Mouse (Mus musculus): ENCODE measurements at regions not wholly inside any gene's neighbourhood (a gene's known extent, or its start where the extent isn't known, plus 50 kb on each side); places are given as distances from the start of the nearest gene placed in this dataset.
"Not testable (repeated sequence)": the region's sequence is repeated elsewhere in the genome, so short reads cannot be mapped to it uniquely, and the experiment has no call there.

- no peak for DNase-seq (ENCODE audit: low spot score)
Observed at GRCm38 (mm10) chr8:116030966-116031365, 323.4 kb upstream of the Maf start.

DNA sequence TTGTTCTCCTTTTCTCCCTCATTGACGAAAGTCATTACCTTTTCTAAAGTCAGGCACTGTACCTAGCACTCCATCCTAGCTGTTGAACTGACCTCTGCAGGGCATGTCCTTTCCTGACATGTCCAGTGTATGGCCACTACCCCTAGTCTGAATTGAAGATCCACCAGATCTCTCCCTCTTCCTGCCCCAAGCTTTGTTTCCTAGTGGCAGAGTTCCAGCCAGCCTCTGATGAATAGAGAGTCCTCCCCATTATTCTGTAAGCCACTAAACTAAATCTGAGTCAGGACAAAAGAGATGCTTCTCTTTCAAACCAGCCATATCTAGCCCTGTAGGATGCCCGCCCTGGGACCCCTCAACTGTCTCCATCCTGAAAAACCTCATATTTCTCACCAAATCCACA is 317.7 kb upstream of the Maf start:
- no peak for DNase-seq (ENCODE audit: low spot score)

DNA sequence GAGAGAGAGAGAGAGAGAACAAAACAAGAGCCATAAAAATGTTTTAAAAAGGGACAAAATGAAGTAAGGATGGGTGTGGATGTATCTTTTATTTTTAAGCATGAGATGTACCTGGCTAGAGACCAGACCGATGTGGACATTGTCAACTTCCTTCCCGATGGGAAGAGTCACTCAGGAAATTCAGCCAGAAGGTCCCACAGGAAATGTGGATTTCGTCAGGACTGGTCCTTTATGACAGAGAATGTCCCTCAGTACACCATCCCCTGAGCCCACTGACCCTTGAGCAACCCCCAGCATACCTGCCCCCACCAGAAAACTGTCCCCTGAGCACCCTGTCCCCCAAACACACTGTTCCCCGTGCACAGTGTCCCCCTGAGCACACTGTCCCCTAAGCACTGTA is 317.2 kb upstream of the Maf start:
- no peak for DNase-seq (ENCODE audit: low spot score)

GRCm38 (mm10) chr8:116021691-116022090 is 314.1 kb upstream of the Maf start:
- no peak for DNase-seq (ENCODE audit: low spot score)

DNA sequence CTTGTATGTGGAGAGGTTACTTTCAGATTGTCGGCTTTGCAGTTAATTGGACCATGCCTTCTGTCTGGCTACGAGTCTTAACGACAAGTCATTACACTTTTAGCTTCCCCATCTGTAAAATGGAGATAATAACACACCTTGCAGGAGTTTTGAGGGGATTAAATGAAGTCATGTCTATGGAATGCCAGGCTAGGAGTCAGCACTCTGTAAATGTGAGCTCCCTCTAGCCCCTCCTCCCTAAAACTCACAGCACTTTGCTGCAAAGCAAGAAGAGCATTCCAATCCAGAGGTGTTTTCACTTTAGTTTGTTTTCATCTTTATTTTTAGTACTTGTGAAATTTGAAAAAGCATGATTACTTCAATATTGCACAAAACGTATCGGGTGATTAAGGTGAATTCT is 287.7 kb upstream of the Maf start:
- no peak for DNase-seq (ENCODE audit: low spot score)

GRCm38 (mm10) chr8:115991989-115992388 is 284.4 kb upstream of the Maf start:
- no peak for DNase-seq (ENCODE audit: low spot score)

DNA sequence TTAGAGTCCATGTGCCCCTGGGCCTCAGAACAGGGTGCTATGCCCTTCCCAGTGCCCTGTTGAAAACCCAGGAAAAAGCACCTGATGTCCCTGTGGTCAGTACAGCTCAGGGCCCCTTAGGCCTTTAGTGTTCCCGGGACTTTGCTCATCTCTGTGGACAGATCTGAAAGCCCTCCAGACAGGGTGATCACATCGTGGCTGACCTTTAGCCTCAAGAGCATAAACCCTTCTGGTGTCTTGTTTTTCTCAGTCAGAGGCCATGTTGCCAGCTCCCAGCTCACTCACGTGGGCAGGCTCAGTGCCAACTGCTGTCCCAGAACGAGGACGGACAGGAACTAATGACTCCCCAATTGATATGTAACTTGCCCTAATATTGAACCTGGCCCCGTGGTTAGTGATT is 275.8 kb upstream of the Maf start:
- DNase-seq (ENCODE audit: low spot score): no peak

- no peak for DNase-seq (ENCODE audit: low spot score)
Observed at GRCm38 (mm10) chr8:115982326-115982725, 274.7 kb upstream of the Maf start.

- DNase-seq (ENCODE audit: low spot score): no peak
Observed at GRCm38 (mm10) chr8:115981426-115981825, 273.8 kb upstream of the Maf start.

GRCm38 (mm10) chr8:115980616-115981015 is 273.0 kb upstream of the Maf start:
- no peak for DNase-seq (ENCODE audit: low spot score)

GRCm38 (mm10) chr8:115977152-115977551 is 269.6 kb upstream of the Maf start:
- DNase-seq (ENCODE audit: low spot score): no peak

GRCm38 (mm10) chr8:115974706-115975105 is 267.1 kb upstream of the Maf start:
- no peak for DNase-seq (ENCODE audit: low spot score)

GRCm38 (mm10) chr8:115971351-115971750 is 263.8 kb upstream of the Maf start:
- not testable (repeated sequence) for DNase-seq (ENCODE audit: low spot score)

DNA sequence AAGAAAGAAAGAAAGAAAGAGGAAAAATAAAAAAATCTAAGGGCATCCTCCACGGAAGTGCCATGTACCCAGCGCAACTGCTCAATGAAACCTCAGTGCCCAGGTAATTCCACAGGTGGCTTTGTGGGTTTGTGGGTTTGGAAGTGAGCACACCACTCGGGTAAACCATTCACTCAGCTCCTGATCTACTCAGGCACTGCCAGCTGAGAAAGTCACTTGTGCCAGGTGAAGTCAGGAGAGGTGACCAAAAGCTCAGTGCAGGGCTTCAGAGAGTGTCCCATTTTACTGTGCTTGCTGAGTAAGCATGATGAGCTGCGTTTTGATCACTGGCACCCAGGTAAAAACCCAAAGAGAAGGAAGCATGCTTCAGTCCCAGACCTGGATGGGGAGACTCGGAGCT is 260.5 kb upstream of the Maf start:
- no peak for DNase-seq (ENCODE audit: low spot score)

GRCm38 (mm10) chr8:115965981-115966380 is 258.4 kb upstream of the Maf start:
- no peak for DNase-seq (ENCODE audit: low spot score)

GRCm38 (mm10) chr8:115955371-115955770 is 247.8 kb upstream of the Maf start:
- no peak for DNase-seq (ENCODE audit: low spot score)

GRCm38 (mm10) chr8:115953783-115954470 is 246.3 kb upstream of the Maf start:
- DNase-seq (ENCODE audit: low spot score): no peak

DNA sequence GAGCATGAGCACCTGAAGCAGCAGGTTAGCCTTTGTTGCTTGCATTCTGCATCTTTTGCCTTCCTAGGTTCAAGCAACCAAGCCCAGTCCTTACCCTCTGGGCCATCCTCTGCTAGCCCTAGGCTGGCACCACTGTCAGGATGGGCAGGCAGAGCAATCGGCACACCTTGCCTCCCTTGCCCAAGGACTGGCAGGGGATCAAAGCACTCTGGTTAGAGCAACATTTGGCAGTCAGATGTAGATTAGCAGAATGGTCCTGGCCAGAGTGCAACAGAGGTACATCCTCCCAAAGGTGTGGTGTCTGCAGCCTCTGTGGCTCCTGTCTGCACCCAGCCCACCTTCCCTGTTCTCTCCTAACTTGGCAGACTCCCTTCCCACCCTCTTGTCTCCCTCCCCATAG is 244.9 kb upstream of the Maf start:
- no peak for DNase-seq (ENCODE audit: low spot score)

DNA sequence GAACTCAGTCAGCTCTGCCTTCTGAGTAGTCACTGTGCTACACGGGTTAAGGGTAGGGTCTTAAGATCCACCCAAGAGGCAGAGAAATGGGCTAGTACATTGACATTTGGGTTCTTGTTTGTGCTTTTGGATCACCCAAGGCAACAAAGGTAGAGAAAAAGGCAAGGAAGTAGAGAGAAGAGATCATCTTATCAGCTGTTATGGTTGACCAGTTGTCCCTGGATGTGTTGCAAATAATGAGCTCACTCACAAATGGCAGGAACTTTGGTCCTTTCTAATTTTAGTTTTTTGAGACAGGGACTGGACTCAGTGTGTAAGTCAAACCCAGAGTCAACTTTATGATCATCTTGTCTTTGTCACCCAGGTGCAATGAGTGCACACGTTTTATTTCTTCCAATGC is 241.3 kb upstream of the Maf start:
- DNase-seq (ENCODE audit: low spot score): no peak

DNA sequence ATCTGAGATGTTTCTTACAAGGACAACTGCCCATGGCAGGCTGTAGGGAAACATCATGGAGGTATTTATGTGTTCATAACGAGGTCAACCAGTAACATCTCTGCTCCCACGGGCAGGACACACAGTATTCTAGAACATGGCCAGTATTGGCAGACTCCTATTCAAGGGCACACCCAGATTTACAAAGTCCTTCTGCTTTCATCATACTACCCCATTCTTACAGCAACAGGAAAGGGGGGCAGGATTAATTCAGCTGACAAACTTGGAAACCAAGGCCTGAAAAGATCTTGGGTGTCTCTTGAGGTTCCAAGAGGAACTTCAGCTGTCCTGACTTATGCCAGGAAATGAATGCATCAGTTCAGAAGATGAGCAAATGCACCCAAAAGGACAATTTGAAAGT is 240.4 kb upstream of the Maf start:
- no peak for DNase-seq (ENCODE audit: low spot score)

DNA sequence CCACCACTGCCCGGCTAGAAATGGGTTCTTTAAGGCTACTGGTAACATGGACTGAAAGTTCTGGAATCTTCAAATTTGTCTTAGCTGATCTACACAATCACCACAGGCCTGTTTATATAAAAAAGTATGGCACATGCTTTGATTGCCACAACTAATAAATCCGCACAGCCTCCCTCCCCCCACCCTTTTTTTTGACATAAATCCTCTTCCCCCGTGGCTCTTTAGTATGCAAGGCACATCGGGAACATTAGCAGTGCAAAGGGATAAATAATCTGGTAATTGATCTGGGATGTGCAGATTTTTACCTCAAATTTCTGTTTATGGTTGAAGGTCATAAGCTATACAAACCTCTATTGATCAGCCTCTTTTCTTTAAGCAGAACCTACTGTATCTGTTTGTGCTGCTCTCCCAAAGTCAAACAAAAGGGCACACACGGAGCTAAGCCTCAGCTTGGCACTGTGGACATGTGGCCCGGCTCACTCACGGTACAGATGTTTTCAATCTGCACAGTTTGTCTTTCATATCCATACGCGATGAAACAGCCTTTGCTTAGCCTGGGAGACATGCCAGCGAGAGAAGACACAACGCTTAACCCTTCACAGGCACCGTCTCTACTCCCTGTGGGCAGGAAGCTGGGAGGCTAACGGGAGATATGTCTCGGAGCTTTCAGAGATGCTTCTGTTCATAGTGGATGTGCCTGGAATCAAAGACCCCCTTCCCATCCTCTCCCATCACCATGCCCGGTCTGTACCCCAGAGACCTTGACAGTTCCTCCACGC is 235.3 kb upstream of the Maf start:
- peak; percentile 58 for DNase-seq (ENCODE audit: low spot score)

DNA sequence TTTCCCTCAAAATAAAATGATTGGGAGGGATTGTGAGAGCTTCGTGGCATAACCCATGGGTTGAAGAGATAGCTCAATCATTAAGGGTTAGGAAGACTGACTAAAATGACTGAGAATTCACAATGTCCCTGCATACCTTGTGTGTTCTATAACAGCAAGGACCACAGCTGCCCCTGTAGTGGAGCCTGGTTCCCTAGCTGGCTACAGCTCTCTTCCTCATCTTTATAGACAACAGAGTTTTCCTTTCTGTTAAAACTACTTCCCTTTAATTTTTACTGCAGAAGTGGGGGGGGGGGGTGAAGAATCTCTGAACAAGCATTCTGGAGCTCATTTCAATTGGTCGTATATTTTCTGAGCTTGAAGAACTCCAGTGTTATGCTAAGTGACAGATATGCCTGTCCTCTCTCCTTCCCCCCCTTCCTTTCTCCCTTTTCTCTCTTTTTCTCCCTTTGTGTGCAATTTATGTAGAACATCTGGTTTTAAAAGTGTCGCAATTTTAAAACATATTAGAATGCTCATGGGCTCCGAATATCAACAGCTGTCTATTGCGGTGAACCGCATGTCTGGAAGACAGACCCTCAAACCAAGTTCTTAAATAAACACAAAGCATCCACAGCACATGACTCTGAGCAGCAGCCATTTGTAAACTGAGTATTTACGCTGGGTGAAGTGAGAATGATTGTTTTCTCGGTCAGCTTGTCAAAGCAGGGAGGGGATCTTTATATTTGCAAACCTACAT is 222.0 kb upstream of the Maf start:
- no peak for DNase-seq (ENCODE audit: low spot score)

GRCm38 (mm10) chr8:115921889-115922288 is 214.3 kb upstream of the Maf start:
- no peak for DNase-seq (ENCODE audit: low spot score)

All from embryo, embryonic 10 days (tissue).